Mouse (Mus musculus) spleen, postnatal 14 days (tissue): ENCODE measurements around the gene Gan.

Experiments used
- DNase-seq, 2 experiments: peaks; one replicate each; pipeline ENCODE4 v3.0.0; 2021 to 2022; ENCODE audit warnings: low spot score in 2 of 2

Gene Gan

GRCm38 (mm10) chr8:117158135-117158761, at the start of gene Gan:
TSS of gene Gan (plus strand) at chr8:117158135.
- peak; percentile 24 to 39 for DNase-seq

- DNase-seq = no peak
Measured at GRCm38 (mm10) chr8:117109018-117109711, 48.8 kb upstream of the Gan start.

GRCm38 (mm10) chr8:117109801-117110390, 48.0 kb upstream of the Gan start:
- peak in 1 of 2 experiments; percentile 57 for DNase-seq

GRCm38 (mm10) chr8:117111641-117112040, 46.3 kb upstream of the Gan start:
- DNase-seq = no peak

GRCm38 (mm10) chr8:117112261-117112660, 45.7 kb upstream of the Gan start:
- no peak for DNase-seq

- DNase-seq = no peak
Measured at GRCm38 (mm10) chr8:117115094-117115493, 42.8 kb upstream of the Gan start.

GRCm38 (mm10) chr8:117115676-117116446, 42.1 kb upstream of the Gan start:
- DNase-seq = no peak

- DNase-seq = no peak
Measured at GRCm38 (mm10) chr8:117116534-117116933, 41.4 kb upstream of the Gan start.

- no peak for DNase-seq
Measured at GRCm38 (mm10) chr8:117118409-117118808, 39.5 kb upstream of the Gan start.

- DNase-seq = peak in 1 of 2 experiments; percentile 19
Measured at GRCm38 (mm10) chr8:117121277-117121676, 36.7 kb upstream of the Gan start.

GRCm38 (mm10) chr8:117123850-117124633, 33.9 kb upstream of the Gan start:
- DNase-seq = no peak

- no peak for DNase-seq
Measured at GRCm38 (mm10) chr8:117125854-117126253, 32.1 kb upstream of the Gan start.

GRCm38 (mm10) chr8:117126411-117126810, 31.5 kb upstream of the Gan start:
- no peak for DNase-seq

- no peak for DNase-seq
Measured at GRCm38 (mm10) chr8:117127063-117127462, 30.9 kb upstream of the Gan start.

GRCm38 (mm10) chr8:117133702-117134101, 24.2 kb upstream of the Gan start:
- no peak for DNase-seq

- no peak for DNase-seq
Measured at GRCm38 (mm10) chr8:117136351-117136750, 21.6 kb upstream of the Gan start.

- DNase-seq = no peak
Measured at GRCm38 (mm10) chr8:117136763-117137162, 21.2 kb upstream of the Gan start.

GRCm38 (mm10) chr8:117137357-117137756, 20.6 kb upstream of the Gan start:
- no peak for DNase-seq

- DNase-seq = no peak
Measured at GRCm38 (mm10) chr8:117148520-117148919, 9.4 kb upstream of the Gan start.

- DNase-seq = no peak
Measured at GRCm38 (mm10) chr8:117156149-117156548, 1.8 kb upstream of the Gan start.
